Mouse (Mus musculus) forebrain, embryonic 15.5 days (tissue): ENCODE measurements around the gene Celsr1. TPM values are rescaled to one million over a fixed set of nuclear protein-coding genes. Genes with fewer than 3 reads are reported as not detected.
A peak's percentile ranks its signal among the peaks of the same experiment; 100 is the strongest.

Source experiments
- ATAC-seq: fragments of 200-750 bp; cut with Nextera tagmentation; replicated peaks from 2 replicates; pipeline ENCODE4 v1.8.0; 2017; ENCODE audit warnings: mild to moderate bottlenecking, moderate TSS enrichment, moderate library complexity
- H3K27ac ChIP-seq: fragments of 300-500 bp; sonication (generic); replicated peaks from 2 replicates; pipeline ENCODE4 v1.5.1; 2015; ENCODE audit warnings: mild to moderate bottlenecking, inconsistent platforms
- H3K27me3 ChIP-seq: fragments of 300-500 bp; sonication (generic); 2 replicates; pipeline ENCODE4 v1.6.1; 2015; ENCODE audit warnings: inconsistent platforms
- H3K36me3 ChIP-seq: fragments of 300-500 bp; sonication (generic); 2 replicates; pipeline ENCODE4 v1.6.1; 2015; ENCODE audit warnings: mild to moderate bottlenecking, inconsistent platforms
- H3K4me1 ChIP-seq: fragments of 300-500 bp; sonication (generic); 2 replicates; pipeline ENCODE4 v1.6.1; 2015; ENCODE audit warnings: inconsistent platforms
- H3K4me2 ChIP-seq: fragments of 300-500 bp; sonication (generic); replicated peaks from 2 replicates; pipeline ENCODE4 v1.6.1; 2015; ENCODE audit warnings: mild to moderate bottlenecking, inconsistent platforms
- H3K4me3 ChIP-seq: fragments of 300-500 bp; sonication (generic); 2 replicates; pipeline ENCODE4 v1.5.1; 2015; ENCODE audit warnings: mild to moderate bottlenecking, inconsistent platforms
- H3K9ac ChIP-seq: fragments of 300-500 bp; sonication (generic); replicated peaks from 2 replicates; pipeline ENCODE4 v1.6.1; 2015; ENCODE audit warnings: mild to moderate bottlenecking, inconsistent platforms
- H3K9me3 ChIP-seq: fragments of 300-500 bp; sonication (generic); 2 replicates; pipeline ENCODE4 v1.6.1; 2016; ENCODE audit warnings: inconsistent platforms
- WGBS: fragments of 180-500 bp; shearing (Covaris S2); methylation state at CpG from one replicate; pipeline ENCODE4 v1.1.7; 2015; ENCODE audit warnings: mixed read lengths; 5-methylcytosine and 5-hydroxymethylcytosine counted together
- polyA plus RNA-seq: library from polyadenylated mRNA; unstranded; fragments of >200 nt; fragmentation: Nextera tagmentation; extraction: Ambion mirVana; gene quantifications from 2 replicates; pipeline ENCODE4 v1.2.1, GENCODE M21; 2015

Celsr1 gene
- polyA plus RNA-seq, 1 experiment from 2014 or later: 5.8 TPM

DNA sequence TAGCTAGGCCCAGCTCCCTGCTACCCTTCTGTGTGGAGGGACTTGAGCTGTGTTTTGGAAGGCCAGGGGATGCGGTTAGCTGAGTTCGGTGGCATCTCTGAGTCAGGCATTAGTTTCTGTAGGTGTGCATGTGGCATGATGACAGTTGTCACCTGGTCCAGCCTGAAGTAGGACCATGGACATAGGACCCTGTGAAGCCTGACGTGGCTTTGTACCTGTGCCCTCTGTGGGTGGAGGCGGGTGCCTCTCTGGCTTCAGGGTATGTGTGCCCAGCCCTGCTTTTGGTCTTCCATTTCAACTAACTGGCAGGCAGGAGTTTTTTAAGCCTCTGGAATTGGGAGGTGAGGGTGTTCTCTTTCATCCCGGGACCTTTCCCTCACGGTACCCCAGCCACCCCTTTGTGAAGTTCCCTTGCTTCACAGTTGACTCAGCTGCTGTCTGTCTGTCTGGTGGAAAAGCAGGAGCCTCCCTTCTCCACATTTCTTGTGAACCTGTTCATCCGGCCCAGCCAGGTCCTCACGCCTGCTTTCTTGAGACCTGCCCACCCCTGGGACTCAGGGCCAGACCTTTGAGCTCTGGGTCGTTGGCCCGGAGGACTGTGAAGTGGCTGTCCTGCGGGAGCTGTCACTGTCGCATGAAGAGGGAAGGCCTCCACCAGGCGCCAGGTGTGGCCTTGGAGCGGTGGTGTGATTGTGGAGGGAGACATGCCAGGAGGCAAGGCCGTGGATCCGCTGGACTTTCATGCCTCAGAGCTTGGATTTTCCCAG, 40.8 kb upstream of the Celsr1 start:
- no peaks in the 10 kb centered on the region for H3K36me3 ChIP-seq
- ATAC-seq: no peak
- H3K4me1 ChIP-seq: peaks cover 31% of the 10 kb centered on the region
- no peak overlapping the region for H3K9ac ChIP-seq
- 91% methylated on average over 16 of the region's 16 CpGs for WGBS
- H3K27me3 ChIP-seq: no peaks in the 10 kb centered on the region
- no peak overlapping the region for H3K4me3 ChIP-seq
- no peak overlapping the region for H3K4me2 ChIP-seq
- no peak overlapping the region for H3K27ac ChIP-seq
- H3K9me3 ChIP-seq: no peaks in the 10 kb centered on the region

DNA sequence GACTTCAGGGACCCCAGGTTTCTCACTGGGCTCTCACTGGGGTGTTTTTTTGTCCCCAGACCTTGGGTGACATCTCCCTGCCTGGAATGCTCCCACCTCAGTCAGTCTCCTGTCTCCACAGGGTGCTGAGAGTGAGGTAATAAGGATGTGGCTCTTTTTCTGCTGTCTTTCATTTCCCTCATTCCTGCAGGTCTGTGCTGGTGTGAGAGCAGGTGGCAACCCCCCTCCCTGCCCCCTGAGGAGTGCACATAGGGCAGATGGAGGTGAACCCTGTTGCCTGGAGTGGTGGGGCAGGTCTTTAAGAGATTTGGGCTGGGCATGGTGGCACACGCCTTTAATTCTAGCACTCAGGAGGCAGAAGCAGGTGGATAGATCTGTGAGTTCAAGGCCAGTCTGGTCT, 37.6 kb upstream of the Celsr1 start:
- H3K4me1 ChIP-seq: peaks cover 59% of the 10 kb centered on the region
- H3K4me2 ChIP-seq: no peak overlapping the region
- 83% methylated on average over 1 of the region's 1 CpGs for WGBS
- no peak overlapping the region for H3K9ac ChIP-seq
- H3K36me3 ChIP-seq: no peaks in the 10 kb centered on the region
- H3K4me3 ChIP-seq: no peak overlapping the region
- ATAC-seq: no peak
- no peaks in the 10 kb centered on the region for H3K27me3 ChIP-seq
- peak overlapping the region; percentile 71 for H3K27ac ChIP-seq
- H3K9me3 ChIP-seq: no peaks in the 10 kb centered on the region

DNA sequence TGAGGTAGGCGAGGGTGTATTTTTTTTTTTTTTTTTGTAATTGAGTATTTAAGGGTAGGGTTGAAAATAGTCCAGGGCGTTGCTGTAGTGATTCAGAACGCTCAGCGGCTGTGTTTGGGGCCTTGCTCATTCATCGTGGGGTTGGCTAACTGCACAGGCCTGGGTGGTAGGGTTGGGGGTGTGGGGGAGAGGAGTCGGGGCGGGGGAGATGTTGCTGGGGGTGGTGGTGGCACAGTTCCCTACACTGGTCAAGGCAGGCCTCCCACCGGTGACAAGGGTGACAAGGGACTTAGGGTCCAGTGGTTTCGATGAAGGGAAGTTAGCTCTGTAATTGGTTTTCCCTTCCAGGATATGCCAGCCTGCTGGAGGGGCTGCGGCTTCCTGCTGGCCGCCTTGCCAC, 36.8 kb upstream of the Celsr1 start:
- no peaks in the 10 kb centered on the region; the same call in 1 of the 2 replicates for H3K36me3 ChIP-seq
- H3K4me2 ChIP-seq: no peak overlapping the region
- H3K27me3 ChIP-seq: no peaks in the 10 kb centered on the region
- H3K4me3 ChIP-seq: no peak overlapping the region
- H3K9ac ChIP-seq: no peak overlapping the region
- peak overlapping the region; percentile 71 for H3K27ac ChIP-seq
- no peaks in the 10 kb centered on the region for H3K9me3 ChIP-seq
- peak; percentile 57; the same call in 1 of the 2 replicates for ATAC-seq
- WGBS: 12% methylated on average over 11 of the region's 11 CpGs
- peaks cover 59% of the 10 kb centered on the region for H3K4me1 ChIP-seq

DNA sequence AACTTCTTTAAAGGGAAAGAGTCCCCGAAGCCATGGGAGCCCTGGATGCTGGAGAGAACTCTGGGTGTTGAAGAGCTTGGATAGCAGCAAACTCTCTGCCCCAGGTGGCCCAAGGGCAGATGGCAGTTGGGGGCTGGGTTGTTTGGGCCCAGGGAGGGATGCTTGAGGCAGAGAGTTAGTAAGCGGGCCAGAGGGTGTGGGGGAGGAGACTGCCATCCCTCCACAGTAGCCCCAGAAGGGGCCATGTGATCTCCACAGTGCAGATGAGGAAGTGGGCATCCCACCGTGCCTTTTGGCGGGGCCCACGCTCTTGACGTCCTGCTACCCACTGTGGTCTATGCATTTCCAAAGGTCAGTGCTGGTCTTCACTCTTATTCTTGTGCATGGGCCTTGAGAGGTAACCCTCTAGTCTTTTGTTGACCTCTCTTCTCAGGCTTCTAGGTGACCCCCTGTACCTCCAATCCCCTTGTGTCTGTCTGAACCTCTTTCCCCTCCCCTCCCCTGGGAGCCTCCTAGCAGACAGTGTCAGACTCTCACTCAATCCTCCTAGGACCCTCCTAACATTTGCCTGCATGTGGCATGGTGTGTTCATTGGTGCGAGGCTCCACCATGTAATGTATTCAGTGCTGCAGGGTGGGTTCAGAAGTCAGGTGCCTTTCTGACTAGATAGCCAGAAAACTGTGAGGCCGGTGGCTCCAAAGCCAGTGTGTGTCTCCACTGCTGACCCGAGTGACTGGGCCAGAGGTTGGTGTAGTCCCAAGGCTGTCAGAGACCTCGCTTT, 35.6 kb upstream of the Celsr1 start:
- Histone ChIP-seq H3K9me3 (no peaks in the 10 kb centered on the region), H3K27ac (peak overlapping the region; percentile 71), H3K9ac (no peak overlapping the region), H3K4me3 (no peak overlapping the region), H3K36me3 (no peaks in the 10 kb centered on the region; the same call in 1 of the 2 replicates), H3K4me1 (peaks cover 59% of the 10 kb centered on the region), H3K27me3 (no peaks in the 10 kb centered on the region), H3K4me2 (no peak overlapping the region)
- no peak for ATAC-seq
- 80% methylated on average over 10 of the region's 10 CpGs for WGBS

DNA sequence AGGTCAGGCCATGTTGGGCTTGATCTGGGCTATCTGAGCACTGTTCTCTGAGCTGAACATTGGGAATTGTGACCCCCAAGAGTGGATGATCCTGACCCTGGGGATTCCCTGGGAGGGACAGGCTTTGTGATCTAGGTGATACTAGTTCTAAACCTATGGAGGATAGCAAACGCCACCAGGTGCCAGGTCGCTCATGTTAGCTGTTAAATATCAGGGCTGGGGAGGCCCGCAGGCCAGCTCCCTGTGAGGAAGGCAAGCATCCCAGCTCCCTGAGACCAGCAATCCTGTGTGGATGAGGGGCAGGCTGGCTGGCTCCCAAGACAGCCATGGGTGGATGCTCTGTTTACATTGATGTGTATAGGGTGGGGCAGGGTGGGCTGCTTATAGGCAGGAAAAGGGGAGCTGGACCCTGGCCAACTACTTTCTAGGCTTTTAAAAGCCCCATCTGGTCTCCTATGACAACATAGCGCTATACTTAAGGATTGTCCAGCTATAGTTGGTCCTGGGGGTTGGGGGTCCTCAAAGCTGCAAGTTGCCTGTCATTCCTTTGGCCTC, 34.4 kb upstream of the Celsr1 start:
- no peak for ATAC-seq
- Histone ChIP-seq H3K27me3 (no peaks in the 10 kb centered on the region), H3K27ac (no peak overlapping the region), H3K36me3 (no peaks in the 10 kb centered on the region; the same call in 1 of the 2 replicates), H3K4me3 (no peak overlapping the region), H3K9me3 (no peaks in the 10 kb centered on the region), H3K9ac (no peak overlapping the region), H3K4me2 (no peak overlapping the region), H3K4me1 (peaks cover 58% of the 10 kb centered on the region)
- 90% methylated on average over 4 of the region's 4 CpGs for WGBS

GRCm38 (mm10) chr15:86067581-86067910, 34.0 kb upstream of the Celsr1 start:
- peaks cover 60% of the 10 kb centered on the region for H3K4me1 ChIP-seq
- 77% methylated on average over 6 of the region's 6 CpGs for WGBS

GRCm38 (mm10) chr15:86066836-86067580, 33.4 kb upstream of the Celsr1 start:
- Histone ChIP-seq H3K27me3 (no peaks in the 10 kb centered on the region), H3K27ac (no peak overlapping the region), H3K9ac (no peak overlapping the region), H3K4me2 (no peak overlapping the region), H3K36me3 (no peaks in the 10 kb centered on the region; the same call in 1 of the 2 replicates), H3K4me1 (peaks cover 63% of the 10 kb centered on the region), H3K4me3 (no peak overlapping the region), H3K9me3 (no peaks in the 10 kb centered on the region)
- no peak for ATAC-seq
- 77% methylated on average over 14 of the region's 14 CpGs for WGBS

More at GRCm38 (mm10) chr15:86067581-86067910, 34.0 kb upstream of the Celsr1 start:
- H3K27me3 ChIP-seq: no peaks in the 10 kb centered on the region
- H3K4me3 ChIP-seq: no peak overlapping the region
- no peak overlapping the region for H3K27ac ChIP-seq
- no peak overlapping the region for H3K4me2 ChIP-seq
- no peak overlapping the region for H3K9ac ChIP-seq
- no peak for ATAC-seq
- H3K36me3 ChIP-seq: no peaks in the 10 kb centered on the region; the same call in 1 of the 2 replicates
- no peaks in the 10 kb centered on the region for H3K9me3 ChIP-seq

GRCm38 (mm10) chr15:86065367-86065766, 31.8 kb upstream of the Celsr1 start:
- no peak for ATAC-seq
- H3K9ac ChIP-seq: no peak overlapping the region
- no peaks in the 10 kb centered on the region for H3K27me3 ChIP-seq
- H3K9me3 ChIP-seq: no peaks in the 10 kb centered on the region
- H3K27ac ChIP-seq: no peak overlapping the region
- 88% methylated on average over 4 of the region's 4 CpGs for WGBS
- peaks cover 67% of the 10 kb centered on the region for H3K4me1 ChIP-seq
- no peak overlapping the region for H3K4me2 ChIP-seq
- no peaks in the 10 kb centered on the region; the same call in 1 of the 2 replicates for H3K36me3 ChIP-seq
- H3K4me3 ChIP-seq: no peak overlapping the region

DNA sequence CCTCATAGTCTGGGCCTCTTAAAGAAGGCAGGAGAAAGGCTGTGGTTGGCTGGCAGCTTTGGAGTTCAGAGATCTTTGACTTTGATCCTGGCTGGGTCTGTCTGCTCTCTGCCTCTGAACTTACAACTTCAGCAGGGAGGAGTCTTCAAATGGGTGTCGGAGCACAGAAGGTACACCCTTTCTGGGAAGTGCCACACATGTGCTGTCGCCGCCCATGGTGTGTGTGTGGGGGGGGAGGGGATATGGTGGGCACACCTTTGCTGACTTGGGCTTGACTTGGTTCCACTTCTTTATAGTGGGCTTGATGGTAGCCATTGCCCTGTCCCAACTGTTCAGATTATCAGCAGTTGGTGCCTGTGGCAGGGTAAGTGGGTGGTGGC, 31.3 kb upstream of the Celsr1 start:
- H3K27ac ChIP-seq: no peak overlapping the region
- H3K9ac ChIP-seq: no peak overlapping the region
- no peak overlapping the region for H3K4me2 ChIP-seq
- no peaks in the 10 kb centered on the region for H3K27me3 ChIP-seq
- peaks cover 67% of the 10 kb centered on the region for H3K4me1 ChIP-seq
- H3K36me3 ChIP-seq: no peaks in the 10 kb centered on the region; the same call in 1 of the 2 replicates
- H3K9me3 ChIP-seq: no peaks in the 10 kb centered on the region
- H3K4me3 ChIP-seq: no peak overlapping the region
- ATAC-seq: no peak
- 96% methylated on average over 3 of the region's 3 CpGs for WGBS

DNA sequence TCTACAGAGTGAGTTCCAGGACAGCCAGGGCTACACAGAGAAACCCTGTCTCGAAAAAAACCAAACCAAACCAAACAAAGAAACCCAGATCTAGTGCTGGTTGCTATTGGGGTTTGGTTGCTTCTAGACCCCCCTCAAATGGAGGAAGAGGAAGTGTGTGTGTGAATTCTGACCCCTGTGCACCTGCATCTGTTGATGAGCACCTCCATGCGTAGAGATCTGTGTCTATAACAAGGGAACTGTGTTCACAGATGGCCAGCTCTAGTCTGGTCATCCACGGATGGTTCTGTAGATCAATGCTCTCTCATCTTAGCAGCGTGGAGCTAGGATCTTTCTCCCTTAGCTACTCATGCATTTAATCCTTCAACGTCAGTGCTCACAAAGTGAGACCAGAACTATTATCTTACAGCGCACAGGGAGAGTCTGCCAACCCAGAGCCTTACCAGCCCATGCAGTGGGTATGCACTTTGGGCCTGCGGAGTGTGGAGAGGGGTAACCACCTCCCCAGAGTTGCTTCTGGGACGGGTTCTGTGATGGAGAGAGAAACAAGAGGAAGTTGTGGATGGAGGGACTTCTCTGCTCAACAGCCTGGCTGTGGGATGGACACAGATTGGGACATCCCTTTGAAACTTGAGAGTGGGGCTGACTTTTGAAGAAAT, 30.7 kb upstream of the Celsr1 start:
- Histone ChIP-seq H3K4me3 (no peak overlapping the region), H3K9ac (no peak overlapping the region), H3K27ac (no peak overlapping the region), H3K4me1 (peaks cover 67% of the 10 kb centered on the region), H3K36me3 (no peaks in the 10 kb centered on the region; the same call in 1 of the 2 replicates), H3K27me3 (no peaks in the 10 kb centered on the region), H3K9me3 (no peaks in the 10 kb centered on the region), H3K4me2 (no peak overlapping the region)
- ATAC-seq: no peak
- 90% methylated on average over 8 of the region's 8 CpGs for WGBS

GRCm38 (mm10) chr15:86061848-86062481, 28.4 kb upstream of the Celsr1 start:
- Histone ChIP-seq H3K36me3 (no peaks in the 10 kb centered on the region; the same call in 1 of the 2 replicates), H3K27me3 (no peaks in the 10 kb centered on the region), H3K4me2 (peak overlapping the region; percentile 66), H3K9me3 (no peaks in the 10 kb centered on the region), H3K4me3 (no peak overlapping the region), H3K9ac (0 out of 2 replicates have a peak overlapping the region, but pooled peaks have one; percentile 11), H3K27ac (no peak overlapping the region), H3K4me1 (peaks cover 56% of the 10 kb centered on the region)
- 65% methylated on average over 6 of the region's 6 CpGs for WGBS
- no peak for ATAC-seq
